Mouse (Mus musculus) fat pad, adult 2 months (tissue): Measurements from ENCODE around the gene Arhgap25.
"Not testable (repeated sequence)": the region's sequence is repeated elsewhere in the genome, so short reads cannot be mapped to it uniquely, and the experiment has no call there.

ENCODE experiments used
- DNase-seq: peaks from one replicate; pipeline ENCODE4 v3.0.0-alpha.2; 2011; ENCODE audit warnings: low read depth, low spot score; ENCODE audit errors: extremely low read depth

Arhgap25 gene

DNA sequence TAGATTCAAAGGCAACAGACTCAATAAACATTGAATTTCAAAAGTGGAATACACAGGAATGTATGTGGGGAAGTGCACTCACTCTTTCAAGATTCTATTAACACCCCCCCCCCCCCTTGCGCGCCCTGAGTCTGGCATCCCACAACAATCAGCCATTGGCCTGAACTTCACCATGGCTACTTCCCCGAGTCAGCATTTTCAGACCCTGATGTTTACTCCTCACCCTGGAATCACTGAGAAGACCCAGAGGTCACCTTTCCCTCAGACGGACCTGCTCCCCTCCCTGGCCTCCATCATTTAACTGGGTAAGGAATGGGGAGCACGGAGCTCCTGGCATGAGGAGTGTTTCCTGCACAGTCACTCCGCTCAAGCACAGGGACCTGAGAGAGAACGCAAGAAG is 28.2 kb downstream of the Arhgap25 start:
- DNase-seq: no peak

DNA sequence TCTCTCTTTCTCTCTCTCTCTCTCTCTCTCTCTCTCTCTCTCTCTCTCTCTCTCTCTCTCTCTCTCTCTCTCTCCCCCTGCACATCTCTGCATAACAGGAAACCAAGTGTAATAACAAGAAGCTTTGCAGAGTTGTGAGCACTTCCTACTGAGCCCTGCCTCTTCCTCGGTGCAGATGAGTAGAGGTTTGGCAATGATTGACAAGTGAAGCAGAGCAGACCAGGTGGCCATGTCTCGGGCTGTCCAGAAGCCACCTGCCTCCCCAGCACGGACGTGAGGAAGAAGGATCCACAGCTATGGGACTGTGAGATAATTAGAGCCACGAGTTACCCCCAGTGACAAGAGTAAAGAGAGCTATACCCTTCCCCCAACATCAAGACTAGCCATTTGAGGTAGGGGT is 29.1 kb downstream of the Arhgap25 start:
- DNase-seq: no peak

DNA sequence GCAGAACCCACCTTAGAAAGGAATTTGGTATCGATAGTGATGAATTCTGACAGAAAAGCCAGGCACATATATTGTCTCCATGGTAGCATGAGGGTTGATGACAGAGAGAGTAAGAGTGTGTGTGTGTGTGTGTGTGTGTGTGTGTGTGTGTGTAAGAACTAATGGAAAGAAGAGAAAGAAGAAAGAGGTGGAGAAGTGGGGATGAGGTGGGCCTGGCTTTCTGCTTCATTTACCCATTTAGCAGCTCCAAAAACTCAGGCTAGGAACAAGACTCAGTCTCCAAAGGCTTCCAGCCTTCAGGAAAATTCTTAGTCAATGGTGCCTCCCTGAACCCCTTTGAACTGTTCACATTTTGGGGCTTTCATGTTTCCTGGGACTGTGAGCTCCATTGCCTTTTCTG is 29.5 kb downstream of the Arhgap25 start:
- DNase-seq: no peak

DNA sequence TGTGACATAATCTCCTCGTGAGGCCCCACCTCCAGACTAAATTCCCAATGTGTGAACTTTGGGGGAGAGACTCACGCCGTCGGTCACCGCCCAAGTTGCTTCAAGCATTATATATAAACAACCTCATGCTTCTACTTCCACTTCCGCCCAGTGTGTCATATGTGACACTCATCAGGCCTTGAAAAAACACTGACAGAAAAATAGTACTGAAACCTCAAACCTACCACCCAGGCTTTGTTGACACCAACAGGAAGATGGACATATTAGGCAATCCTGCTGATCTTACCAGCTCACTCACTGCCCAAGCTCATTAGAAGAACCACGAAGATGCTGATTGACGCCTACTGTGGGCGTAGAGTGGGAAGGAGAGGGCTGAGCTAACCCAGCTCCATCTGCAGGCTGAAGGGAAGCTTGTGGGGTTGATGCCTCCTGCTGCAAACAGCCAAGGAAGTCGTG is 30.2 kb downstream of the Arhgap25 start:
- DNase-seq: no peak

DNA sequence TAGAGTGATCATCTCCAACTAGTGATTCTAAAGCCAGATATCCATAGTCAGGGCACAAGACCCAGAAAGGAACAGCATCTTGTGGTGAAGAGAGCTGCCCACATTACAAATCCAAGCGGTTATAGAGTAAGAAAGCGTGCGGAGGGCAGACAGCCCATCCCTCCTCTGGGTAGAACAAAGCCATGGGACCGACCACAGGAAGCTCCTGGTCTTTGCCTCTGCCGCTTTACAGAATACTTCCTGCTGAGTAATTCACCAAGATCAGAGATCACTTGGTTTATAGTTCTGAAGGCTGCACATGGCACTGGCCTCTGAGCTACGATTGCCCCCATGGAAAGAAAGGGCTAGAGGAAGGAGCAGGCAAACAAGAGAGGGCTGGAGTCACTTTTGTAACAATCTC is 30.6 kb downstream of the Arhgap25 start:
- DNase-seq: no peak

DNA sequence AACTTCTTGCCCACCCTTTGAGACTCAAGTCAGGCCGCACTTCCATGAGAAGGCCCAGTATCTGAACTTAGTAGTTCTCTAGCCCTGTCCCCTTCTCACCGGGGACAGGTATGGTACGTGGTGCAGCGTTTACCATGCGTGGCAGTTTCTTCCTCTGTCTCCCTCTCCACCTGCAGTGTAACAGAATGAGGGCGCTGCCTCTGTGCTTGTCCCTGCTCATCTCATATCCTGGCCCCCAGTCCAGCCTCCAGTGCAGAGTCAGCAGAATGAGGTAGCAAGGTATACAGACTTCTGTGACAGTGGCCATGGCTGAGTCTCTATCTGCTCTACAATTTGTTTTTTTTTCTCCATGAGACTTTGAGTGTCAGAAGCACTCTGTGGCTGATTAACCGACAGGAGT is 32.4 kb downstream of the Arhgap25 start:
- no peak for DNase-seq

DNA sequence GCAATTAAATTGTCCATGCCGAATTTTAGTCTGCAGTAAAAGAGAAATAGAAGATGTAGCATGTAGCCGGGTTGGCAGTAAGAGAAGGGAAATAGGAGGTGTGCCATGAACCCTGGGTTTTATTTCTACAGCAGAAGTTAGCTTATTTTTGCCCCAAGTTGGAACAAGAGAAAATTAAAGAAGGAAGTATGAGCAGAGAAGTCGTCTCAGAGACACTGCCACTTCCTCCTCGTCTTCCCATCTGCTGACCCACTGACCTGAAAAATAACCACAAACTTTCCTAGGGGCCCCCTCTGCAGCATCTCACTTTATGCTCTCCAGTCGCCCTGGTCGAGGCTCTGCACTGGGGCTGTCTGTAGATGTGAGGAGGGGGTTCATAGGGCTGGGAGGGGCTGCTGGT is 33.3 kb downstream of the Arhgap25 start:
- no peak for DNase-seq

DNA sequence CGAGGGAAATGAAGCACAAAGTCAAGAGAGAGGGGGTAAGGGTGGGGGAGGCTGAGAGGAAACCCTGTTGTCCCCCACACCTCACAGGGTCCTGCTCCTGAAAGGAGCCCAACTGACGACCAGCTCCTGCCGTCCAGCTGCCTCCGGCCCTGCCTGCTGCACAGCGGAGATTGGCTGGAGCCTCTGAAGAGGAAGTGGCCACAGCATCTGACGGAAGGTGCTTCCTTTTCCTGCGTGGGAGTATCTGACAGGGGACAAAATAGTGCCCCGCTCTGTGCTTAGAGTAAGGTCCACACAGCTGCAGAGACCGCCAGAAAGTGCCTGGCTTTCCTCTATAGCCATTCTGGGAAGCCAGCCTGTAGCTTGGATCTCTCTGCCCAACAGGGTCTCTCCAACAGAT is 36.9 kb downstream of the Arhgap25 start:
- no peak for DNase-seq

DNA sequence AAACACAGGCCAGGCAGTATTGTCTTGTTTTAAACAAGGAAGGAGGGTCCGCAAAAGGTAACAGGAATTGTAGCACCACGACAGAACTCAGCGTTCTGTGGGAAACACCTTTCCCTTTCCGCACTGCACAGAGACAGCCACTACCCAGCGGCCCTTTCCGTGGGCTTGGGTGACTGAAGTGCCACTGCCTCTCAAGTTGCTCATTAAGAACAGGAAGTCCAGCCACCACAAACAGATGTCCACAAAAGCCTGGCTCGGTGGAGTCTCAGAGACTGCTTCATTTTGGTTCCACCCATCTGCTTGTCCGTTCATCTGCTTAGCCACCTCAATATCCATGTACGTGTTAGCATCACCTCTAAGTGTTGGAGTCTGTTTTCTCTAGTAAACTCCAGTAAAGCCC is 38.7 kb downstream of the Arhgap25 start:
- no peak for DNase-seq

DNA sequence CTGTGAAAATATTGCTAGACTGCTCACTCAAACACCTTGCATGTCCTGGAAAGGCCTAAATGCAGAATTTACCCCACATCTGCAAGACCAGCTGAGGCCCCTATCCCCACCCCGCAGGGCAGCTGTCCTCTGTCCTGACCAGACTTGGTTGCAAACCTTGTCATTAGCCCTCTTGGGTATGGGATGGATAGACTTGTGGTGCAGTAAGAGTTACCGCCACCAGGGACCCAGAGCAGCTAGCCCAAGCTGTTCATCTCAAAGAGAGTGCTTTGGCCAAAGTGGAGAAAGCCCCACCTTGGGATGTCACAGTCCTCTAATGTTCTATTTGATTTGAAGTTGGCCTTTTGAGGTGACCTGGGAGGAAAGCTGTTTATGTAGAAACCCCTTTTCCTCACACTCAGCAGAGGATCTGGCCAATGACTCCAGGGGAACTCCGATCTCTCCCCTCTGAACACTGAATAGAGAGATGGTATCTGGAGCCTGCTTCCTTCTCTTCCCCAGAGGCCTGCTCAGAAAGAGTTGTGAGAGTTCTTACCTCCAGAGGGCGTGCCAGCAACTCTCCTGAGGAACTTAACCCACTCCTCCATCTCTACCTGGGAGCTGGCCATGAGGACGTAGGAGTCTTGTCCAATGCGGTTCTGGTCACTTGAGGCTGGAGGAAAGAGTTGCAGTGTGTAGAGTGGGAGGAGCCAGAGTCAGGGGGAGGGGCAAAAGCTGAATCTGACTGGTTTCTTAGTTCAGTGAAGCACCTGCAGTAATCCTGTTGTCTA is 45.2 kb downstream of the Arhgap25 start:
- DNase-seq: no peak

DNA sequence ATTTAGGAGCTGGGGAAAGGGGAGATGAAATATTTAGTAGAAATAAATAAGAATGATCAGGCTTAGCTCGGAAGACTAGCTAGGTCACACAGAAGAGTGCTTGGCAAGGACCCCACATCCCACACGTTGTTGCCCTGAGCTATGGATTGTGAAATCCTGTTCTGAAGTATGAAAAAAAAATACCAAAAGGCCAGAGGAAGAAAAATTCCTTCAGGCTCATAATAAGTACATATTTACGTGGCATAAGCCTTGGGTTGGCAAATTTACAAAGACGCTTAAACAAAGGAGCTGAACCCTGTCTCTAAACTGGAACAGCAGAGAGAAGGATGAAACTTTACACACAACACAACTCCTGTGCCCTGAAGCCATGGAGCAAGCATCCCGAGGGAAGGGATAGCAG is 48.3 kb downstream of the Arhgap25 start:
- peak; percentile 84 for DNase-seq

DNA sequence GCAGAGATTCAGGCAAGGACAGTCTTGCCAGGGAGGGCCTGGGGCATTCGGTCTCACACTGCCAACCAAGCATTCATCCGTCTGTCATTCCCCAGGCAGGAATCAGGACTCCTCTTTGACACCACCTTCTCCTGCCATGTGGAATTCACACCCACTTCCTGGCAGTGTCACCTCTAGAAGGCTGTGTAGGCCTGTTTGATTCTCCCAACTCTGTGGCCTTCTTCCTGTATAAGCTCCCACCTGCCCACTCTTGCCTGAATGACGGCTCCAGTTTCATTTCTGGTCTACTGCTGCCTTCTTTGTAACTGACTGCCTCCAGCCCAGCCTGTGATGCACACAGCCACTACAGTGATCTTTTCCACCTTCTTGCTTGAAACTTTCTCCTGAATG is 49.2 kb downstream of the Arhgap25 start:
- peak; percentile 89 for DNase-seq

DNA sequence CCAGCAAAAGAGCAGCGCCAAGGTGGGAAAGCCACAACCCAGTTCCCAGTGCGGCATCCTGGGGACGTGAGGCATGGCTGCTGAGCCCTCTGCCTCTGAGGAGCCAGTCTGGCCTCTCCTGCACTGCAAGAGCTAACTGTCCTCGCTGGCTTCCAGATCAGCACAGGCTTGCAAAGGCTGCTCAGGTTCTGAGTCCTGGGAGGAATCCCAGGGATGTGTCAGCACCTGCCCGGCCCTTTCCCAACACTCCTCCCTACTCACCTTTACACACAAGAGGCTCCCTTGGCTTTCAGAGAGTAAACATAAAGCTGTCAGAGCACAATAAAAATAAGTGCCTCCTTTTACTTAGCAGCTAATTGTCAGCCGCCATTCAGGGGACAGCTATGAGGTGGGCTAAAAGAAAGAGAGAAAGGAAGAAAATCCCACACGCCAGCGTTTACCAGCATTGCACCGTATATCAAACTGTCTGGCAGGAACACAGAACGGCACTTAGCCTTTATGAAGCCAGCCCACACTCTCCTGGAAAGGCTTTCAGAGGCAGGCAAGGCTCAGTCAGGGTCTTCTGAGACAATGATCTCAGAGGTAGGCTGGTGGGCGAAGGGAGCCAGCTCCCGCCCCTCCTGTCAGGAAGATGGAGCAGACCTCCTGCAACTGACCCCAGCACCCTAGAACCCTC is 49.7 kb downstream of the Arhgap25 start:
- peak; percentile 76 for DNase-seq

DNA sequence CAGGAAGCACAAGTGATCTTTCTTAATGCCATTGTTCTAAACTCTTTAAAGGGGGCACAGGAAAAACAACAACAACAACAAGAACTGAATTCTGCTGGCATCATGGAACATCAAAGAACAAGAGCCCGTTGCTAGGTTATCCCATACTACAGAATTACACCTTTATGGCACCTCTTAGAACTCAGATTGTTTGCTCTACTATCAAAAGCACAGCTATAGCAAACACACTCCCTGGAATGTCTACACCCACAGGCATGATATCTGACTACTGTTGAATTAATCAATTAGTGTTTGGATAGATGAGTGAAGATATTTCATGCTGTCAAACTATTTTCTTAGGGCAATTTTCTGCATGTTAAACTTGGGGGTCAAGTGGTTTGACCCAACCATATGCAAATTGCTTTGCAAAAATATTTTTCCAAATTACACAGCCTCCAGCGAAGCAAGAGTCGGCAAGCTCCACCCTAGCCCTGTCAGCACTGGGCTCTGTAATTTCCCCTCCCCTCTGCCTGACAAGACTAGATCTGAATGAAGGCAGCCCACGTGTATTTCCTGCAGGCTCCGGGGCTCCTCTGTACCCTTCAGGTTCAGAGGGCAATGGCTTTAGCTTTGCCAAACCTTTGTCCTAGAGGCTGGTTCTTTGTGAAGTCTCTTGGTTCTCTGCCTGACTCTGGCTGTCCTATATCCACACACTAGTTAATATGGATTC is 53.6 kb downstream of the Arhgap25 start:
- DNase-seq: peak; percentile 57

DNA sequence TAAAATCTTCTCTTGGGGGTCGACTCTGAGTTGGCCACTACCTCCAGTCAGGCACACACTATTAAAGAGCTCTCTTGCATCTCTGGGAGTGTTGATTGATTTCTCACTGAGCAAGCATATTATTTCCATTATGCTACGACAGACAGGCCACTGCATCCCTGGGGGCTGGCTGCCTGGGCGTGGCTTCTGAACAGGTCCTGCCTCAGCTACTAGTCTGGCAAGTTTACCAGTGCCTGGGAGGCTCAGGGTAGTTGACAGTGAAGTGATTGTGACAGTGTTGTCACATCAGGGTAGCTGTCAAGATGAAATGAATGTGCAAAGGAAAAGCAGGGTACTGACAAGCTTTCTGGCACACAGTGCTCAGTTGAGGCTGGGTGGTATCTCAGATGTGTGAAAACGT is 54.2 kb downstream of the Arhgap25 start:
- DNase-seq: no peak

DNA sequence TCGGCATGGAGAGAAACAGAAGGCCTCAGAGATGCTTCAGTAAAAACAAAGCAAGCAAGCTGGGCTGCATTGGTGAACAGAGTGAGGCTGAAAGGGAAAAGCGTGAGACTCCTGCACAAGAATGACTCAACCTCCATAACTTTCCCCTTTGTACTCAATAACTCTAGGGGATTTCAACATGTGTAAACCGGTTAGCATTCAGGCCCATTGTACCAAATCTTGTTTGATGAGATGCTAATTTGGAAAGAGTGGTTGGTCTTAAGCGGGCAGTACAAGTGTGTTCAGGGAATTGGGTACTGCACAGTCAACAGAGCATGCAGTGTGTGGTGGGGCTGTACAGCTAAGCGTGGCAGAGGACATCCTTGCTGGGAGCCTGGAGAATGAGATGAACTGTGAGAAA is 57.8 kb downstream of the Arhgap25 start:
- peak; percentile 50 for DNase-seq

DNA sequence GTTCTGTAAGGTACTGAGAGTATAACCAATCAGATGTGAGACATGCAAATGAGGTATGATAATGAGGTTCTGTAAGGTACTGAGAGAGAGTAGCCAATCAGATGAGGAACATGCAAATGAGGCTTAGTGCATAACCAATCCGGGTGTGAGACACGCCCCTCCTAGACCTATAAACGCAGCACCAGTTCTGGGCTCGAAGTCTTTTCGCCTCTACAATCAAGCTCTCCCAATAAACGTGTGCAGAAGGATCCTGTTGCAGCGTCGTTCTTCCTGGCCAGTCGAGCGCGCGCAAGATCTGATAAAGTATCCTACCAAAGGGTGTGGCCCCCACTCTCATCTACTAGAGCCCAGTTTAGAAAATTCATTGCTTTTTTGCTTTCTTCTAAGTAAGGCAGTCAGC is 63.0 kb downstream of the Arhgap25 start:
- DNase-seq: not testable (repeated sequence)

DNA sequence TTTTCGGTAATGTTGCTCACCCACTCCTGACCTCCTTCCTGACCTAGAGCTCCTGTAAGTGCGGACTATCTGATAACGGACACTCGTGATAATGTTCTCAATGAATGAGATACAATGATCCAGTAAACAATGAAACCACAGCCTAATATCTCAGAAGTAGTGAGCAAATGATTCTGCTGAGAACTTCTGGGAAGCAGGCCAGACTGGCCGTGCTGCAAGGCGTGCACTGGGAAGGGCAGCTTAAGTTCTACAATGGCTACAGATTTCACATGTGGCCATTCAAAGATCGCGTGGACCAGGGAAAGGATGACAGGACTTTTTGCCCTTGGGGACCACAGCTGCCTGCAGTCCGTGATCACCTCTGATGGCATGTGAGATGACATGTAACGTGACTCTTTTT is 64.7 kb downstream of the Arhgap25 start:
- DNase-seq: no peak

DNA sequence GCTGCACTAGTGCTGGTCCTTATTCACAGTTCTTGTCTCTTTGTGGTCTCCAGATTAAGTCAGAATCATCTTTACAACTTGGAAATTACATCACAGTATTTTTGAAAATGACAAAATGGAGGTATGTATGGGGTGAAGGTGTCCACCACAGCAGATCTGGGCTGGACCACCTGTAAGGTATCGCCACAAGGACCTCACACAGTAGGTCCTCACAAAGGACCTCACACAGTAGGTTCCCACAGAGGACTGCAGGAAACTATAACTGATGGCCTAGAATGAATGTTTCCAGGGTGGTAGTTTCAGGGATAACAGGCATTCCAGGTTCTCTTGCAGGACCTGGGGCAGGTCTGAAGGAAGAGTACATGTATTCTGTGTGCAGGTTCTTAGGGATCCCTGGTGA is 65.7 kb downstream of the Arhgap25 start:
- no peak for DNase-seq

DNA sequence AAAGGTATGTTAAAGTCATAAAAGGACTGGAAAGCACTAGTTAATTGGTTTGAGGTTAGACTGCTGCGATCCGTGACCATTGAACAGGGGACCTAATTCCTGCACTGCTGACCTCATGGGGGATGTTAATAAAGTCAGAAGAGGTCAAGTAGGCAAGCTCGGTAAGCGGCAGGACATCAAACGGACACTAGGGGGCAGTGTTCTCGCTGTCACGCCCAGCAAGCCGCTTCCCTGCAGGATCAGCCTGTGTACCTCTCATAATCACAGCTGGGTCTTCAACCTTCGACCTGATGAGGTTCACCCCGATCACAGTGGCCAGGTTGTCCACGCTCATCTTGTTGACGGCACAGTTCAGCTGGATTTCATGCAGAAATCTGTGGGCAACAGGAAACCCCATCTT is 66.8 kb downstream of the Arhgap25 start:
- DNase-seq: no peak

DNA sequence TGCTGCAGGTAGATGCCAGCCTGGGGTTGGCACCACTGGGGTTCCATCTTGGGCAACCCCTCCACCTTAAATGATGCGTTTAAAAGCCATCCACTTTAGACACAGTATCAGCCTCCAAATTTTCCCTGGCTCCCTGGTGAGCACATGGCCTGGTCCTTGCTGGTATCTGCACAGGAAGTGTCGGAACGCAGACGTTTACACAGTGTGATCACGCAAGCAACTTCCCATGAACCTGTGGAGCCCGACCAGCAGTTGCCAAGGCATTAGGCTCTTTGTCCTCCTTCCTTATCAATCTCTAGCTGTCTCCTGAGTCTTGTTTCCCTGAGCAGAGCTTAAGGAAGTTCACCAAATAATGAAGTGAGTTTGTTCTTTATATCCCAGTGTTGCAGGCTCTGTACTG is 77.6 kb downstream of the Arhgap25 start:
- no peak for DNase-seq

DNA sequence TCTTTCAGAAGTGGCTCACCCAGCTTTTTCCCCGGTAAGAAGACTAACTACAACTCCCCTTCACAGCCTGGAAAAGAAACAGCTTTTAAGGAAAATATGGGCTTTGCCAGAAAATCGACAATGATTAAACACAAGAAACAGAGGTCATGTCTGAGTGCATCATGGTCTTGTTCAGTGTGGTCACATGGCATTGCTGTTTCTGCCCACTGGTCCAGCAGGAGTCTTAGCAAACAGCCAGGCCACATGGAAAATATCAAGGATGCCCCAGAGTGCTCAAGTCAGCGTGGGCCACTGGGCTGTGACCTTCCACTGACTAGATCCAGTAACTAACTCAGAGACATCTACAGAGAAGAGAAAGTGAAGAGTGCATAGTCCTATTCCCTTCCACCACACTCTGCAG is 81.3 kb downstream of the Arhgap25 start:
- DNase-seq: no peak
